Mouse (Mus musculus) forebrain, embryonic 12.5 days (tissue): Measurements from ENCODE around the gene Nos1ap. TPM values are rescaled to one million over a fixed set of nuclear protein-coding genes. Genes with fewer than 3 reads are reported as not detected.

Source experiments
- ATAC-seq: fragments of 200-750 bp; cut with Nextera tagmentation; 2 replicates; pipeline ENCODE4 v1.8.0; 2017; ENCODE audit warnings: moderate TSS enrichment; ENCODE audit not compliant: low FRiP score
- H3K27ac ChIP-seq: fragments of 300-500 bp; sonication (generic); 2 replicates; pipeline ENCODE4 v1.5.1; 2016; ENCODE audit warnings: mild to moderate bottlenecking
- H3K27me3 ChIP-seq: fragments of 300-500 bp; sonication (generic); 2 replicates; pipeline ENCODE4 v1.6.1; 2016; ENCODE audit warnings: mild to moderate bottlenecking
- H3K36me3 ChIP-seq: fragments of 300-500 bp; sonication (generic); replicated peaks from 2 replicates; pipeline ENCODE4 v1.6.1; 2016; ENCODE audit warnings: mild to moderate bottlenecking
- H3K4me1 ChIP-seq: fragments of 300-500 bp; sonication (generic); 2 replicates; pipeline ENCODE4 v1.6.1; 2016
- H3K4me2 ChIP-seq: fragments of 300-500 bp; sonication (generic); 2 replicates; pipeline ENCODE4 v1.6.1; 2016; ENCODE audit warnings: mild to moderate bottlenecking, moderate library complexity
- H3K4me3 ChIP-seq: fragments of 300-500 bp; sonication (generic); replicated peaks from 2 replicates; pipeline ENCODE4 v1.5.1; 2016; ENCODE audit warnings: mild to moderate bottlenecking
- H3K9ac ChIP-seq: fragments of 300-500 bp; sonication (generic); 2 replicates; pipeline ENCODE4 v1.6.1; 2016; ENCODE audit warnings: mild to moderate bottlenecking
- H3K9me3 ChIP-seq: fragments of 300-500 bp; sonication (generic); 2 replicates; pipeline ENCODE4 v1.6.1; 2016
- WGBS: fragments of 180-500 bp; shearing (Covaris S2); methylation state at CpG from one replicate; pipeline ENCODE4 v1.1.7; 2016; 5-methylcytosine and 5-hydroxymethylcytosine counted together
- polyA plus RNA-seq: library from polyadenylated mRNA; unstranded; fragments of >200 nt; fragmentation: Nextera tagmentation; extraction: Ambion mirVana; gene quantifications from 2 replicates; pipeline ENCODE4 v1.2.1, GENCODE M21; 2016

Nos1ap gene
- polyA plus RNA-seq, 1 experiment from 2014 or later, result 25.5 TPM

DNA sequence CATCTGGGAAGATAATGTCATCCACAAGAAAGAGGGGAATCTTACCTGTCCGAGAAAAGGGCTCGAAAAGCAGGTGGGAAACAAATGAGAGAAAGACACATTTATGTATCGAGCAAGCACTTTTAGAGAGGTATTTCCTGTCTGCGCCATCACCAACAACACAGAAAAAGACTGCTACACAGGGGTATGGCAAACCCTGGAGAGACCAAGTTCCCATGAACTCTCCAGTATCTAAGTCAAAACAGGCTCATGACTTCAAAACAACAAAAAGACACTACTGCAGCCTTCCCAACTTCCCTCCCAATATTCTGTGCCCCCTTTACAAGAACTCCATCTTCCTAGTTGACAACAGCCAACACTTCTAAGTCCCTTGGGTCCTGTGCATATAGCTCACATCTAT is 283.4 kb downstream of the Nos1ap start, which contains the start of gene Gm7694:
Gene Gm7694, minus strand, starts transcription at position 101 of the 400 bp plus-strand sequence.
- no peak within 1 kb of the TSS for H3K4me2 ChIP-seq
- 0 out of 2 replicates have a peak, but pooled peaks cover 3% of the 10 kb centered on the region for H3K36me3 ChIP-seq
- H3K4me3 ChIP-seq, result no peak within 1 kb of the TSS
- WGBS, result 94% methylated on average over 4 of the region's 4 CpGs
- no peaks in the 10 kb centered on the region for H3K9me3 ChIP-seq
- peaks cover 5% of the 10 kb centered on the region; the same call in 1 of the 2 replicates for H3K4me1 ChIP-seq
- no peak within 1 kb of the TSS for H3K9ac ChIP-seq
- no peaks in the 10 kb centered on the region for H3K27me3 ChIP-seq
- H3K27ac ChIP-seq, result no peak within 1 kb of the TSS
- no peak for ATAC-seq

- WGBS, result 97% methylated on average over 10 of the region's 10 CpGs
- H3K27me3 ChIP-seq, result no peaks in the 10 kb centered on the region
- no peak overlapping the region for H3K27ac ChIP-seq
- H3K4me3 ChIP-seq, result no peak overlapping the region
- H3K9ac ChIP-seq, result no peak overlapping the region
- peaks cover 5% of the 10 kb centered on the region; the same call in 1 of the 2 replicates for H3K4me1 ChIP-seq
- no peaks in the 10 kb centered on the region for H3K9me3 ChIP-seq
- H3K36me3 ChIP-seq, result 0 out of 2 replicates have a peak, but pooled peaks cover 12% of the 10 kb centered on the region
- H3K4me2 ChIP-seq, result no peak overlapping the region
- ATAC-seq, result no peak
Measured at GRCm38 (mm10) chr1:170305002-170305401, 284.7 kb downstream of the Nos1ap start.

DNA sequence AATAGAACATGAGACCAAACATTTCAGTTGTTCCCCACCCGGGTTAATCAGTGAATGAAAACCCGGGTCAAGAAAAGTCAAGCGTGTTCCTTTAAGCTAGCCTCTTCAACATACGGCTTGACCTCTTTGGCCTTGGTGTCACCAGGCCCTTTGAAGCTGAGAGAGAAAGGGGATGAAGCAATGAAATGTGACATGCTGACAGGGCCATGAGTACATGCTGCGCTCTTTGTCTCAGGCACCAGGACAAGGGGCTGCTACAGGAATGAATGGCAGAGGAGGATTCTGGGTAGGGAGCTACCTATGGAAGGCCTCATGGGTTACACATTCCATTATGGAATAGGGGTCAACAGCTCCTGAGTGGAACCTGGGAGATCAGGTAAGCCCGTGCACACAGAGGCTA is 286.6 kb downstream of the Nos1ap start:
- H3K4me1 ChIP-seq, result peaks cover 5% of the 10 kb centered on the region; the same call in 1 of the 2 replicates
- no peaks in the 10 kb centered on the region for H3K9me3 ChIP-seq
- H3K4me2 ChIP-seq, result no peak overlapping the region
- H3K27ac ChIP-seq, result no peak overlapping the region
- no peaks in the 10 kb centered on the region for H3K27me3 ChIP-seq
- 0 out of 2 replicates have a peak, but pooled peaks cover 12% of the 10 kb centered on the region for H3K36me3 ChIP-seq
- WGBS, result 69% methylated on average over 6 of the region's 6 CpGs
- no peak overlapping the region for H3K9ac ChIP-seq
- H3K4me3 ChIP-seq, result no peak overlapping the region
- no peak for ATAC-seq

DNA sequence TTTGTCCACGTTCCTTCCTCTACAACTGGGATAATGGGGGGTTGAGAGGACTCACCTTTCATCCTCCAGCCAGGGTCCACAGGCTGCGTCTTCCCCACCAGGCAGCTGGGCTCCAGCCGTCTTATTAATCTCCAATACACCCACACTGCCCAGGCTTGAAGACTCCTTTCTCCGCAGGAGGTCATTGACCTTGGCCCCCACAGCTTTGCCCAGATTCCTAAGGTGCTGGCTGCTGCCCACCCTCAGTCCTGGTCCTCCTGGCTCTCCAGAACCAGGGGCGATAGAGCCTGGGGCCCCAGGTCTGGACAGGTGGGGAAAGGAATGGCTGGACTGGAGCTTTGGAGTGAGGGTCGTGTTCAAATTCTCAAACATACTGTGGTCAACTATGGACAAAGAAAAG is 287.2 kb downstream of the Nos1ap start:
- Histone ChIP-seq H3K4me3 (no peak overlapping the region), H3K4me1 (peaks cover 5% of the 10 kb centered on the region; the same call in 1 of the 2 replicates), H3K27ac (no peak overlapping the region), H3K4me2 (no peak overlapping the region), H3K9ac (no peak overlapping the region), H3K9me3 (no peaks in the 10 kb centered on the region), H3K36me3 (0 out of 2 replicates have a peak, but pooled peaks cover 12% of the 10 kb centered on the region), H3K27me3 (no peaks in the 10 kb centered on the region)
- WGBS, result 82% methylated on average over 6 of the region's 6 CpGs
- no peak for ATAC-seq

DNA sequence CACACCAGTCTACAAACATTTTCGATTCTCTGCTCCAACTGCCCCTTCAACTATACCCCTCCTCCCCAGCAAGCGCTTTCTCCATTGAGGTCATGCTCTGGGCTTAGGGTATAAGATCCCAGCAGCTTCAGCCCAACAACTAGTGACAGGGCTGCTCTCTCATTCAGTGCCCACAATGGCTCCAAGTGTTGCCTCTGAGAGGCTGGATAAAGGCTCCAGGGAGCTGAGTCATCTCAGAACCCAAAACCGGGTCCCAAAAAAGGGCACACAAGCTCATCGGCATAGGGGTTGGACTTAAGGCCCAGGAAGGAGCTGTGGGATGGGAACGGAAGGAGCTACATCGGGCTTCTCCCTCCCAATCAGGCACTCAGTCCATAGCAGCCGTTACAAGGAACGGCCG is 288.0 kb downstream of the Nos1ap start:
- Histone ChIP-seq H3K4me2 (no peak overlapping the region), H3K27me3 (no peaks in the 10 kb centered on the region), H3K9ac (no peak overlapping the region), H3K4me3 (no peak overlapping the region), H3K27ac (no peak overlapping the region), H3K36me3 (0 out of 2 replicates have a peak, but pooled peaks cover 12% of the 10 kb centered on the region), H3K9me3 (no peaks in the 10 kb centered on the region), H3K4me1 (peaks cover 5% of the 10 kb centered on the region; the same call in 1 of the 2 replicates)
- WGBS, result 97% methylated on average over 9 of the region's 9 CpGs
- no peak for ATAC-seq

DNA sequence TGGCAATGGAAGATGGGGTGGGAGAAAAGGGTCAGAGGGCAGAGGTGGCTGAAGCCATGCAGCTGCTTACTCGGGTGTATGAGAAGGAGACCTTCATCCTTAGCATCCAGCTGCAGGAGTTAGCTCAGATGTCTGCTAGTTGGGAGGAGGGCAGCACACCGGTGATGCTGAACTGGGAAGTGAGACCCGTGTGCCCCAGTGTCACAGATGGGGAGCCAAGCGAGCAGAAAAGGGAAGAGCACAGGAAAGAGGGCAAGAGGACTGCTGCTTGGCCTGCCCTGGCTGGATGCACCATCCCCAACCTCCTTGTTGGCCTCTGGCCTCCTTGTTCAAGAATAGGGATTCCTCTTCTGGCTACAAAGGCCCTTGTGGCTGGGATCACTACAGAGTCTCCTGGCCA is 290.2 kb downstream of the Nos1ap start:
- ATAC-seq, result no peak
- Histone ChIP-seq H3K27ac (no peak overlapping the region), H3K9me3 (no peaks in the 10 kb centered on the region), H3K4me2 (no peak overlapping the region), H3K4me1 (peaks cover 11% of the 10 kb centered on the region; the same call in 1 of the 2 replicates), H3K27me3 (no peaks in the 10 kb centered on the region), H3K36me3 (0 out of 2 replicates have a peak, but pooled peaks cover 9% of the 10 kb centered on the region), H3K4me3 (no peak overlapping the region), H3K9ac (no peak overlapping the region)
- 83% methylated on average over 4 of the region's 4 CpGs for WGBS

DNA sequence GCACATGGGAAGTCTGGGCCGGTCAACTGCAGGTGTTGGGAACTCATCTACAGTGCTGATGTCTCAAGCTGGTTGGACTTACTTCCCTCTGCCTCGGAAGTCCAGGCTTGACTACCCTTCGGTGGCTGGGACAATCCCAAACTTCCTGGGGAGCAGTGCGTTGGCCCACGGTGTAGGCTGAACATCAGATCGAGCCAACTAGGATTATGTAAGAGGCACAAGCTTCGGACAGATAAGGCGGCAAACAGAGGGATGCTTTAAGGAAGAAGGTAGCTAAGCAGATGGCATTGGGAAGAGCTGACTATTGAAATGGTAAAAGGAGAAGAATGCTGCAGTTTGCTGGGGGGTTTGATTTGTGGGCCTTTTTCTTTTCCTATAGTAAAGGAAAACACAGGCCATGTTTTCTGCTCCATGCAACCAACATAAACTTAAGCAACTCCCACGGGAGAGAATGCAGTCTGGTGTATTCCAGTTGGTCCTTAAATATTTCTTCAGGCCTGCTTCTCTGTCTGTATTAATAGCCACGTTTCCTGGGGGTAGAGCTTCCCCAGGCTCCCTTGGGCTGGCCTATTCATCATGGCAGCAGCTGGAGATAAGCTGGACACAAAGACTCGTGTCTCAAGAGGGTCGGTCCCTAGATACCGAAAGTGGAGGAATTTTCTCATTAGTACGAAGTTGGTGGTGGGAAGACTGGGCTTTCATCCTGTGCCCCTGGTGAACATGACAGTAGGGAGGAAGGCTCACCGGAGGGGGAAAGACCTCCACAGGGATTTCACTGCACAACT is 294.7 kb downstream of the Nos1ap start:
- Histone ChIP-seq H3K9ac (no peak overlapping the region), H3K4me3 (no peak overlapping the region), H3K9me3 (no peaks in the 10 kb centered on the region), H3K36me3 (no peaks in the 10 kb centered on the region), H3K27ac (no peak overlapping the region), H3K27me3 (no peaks in the 10 kb centered on the region), H3K4me1 (peaks cover 6% of the 10 kb centered on the region; the same call in 1 of the 2 replicates), H3K4me2 (no peak overlapping the region)
- ATAC-seq, result no peak
- 70% methylated on average over 15 of the region's 15 CpGs for WGBS

GRCm38 (mm10) chr1:170293257-170293656 is 296.4 kb downstream of the Nos1ap start:
- ATAC-seq, result no peak
- H3K4me2 ChIP-seq, result no peak overlapping the region
- H3K9me3 ChIP-seq, result no peaks in the 10 kb centered on the region
- 73% methylated on average over 5 of the region's 5 CpGs for WGBS
- no peak overlapping the region for H3K4me3 ChIP-seq
- no peak overlapping the region for H3K9ac ChIP-seq
- H3K4me1 ChIP-seq, result peaks cover 6% of the 10 kb centered on the region; the same call in 1 of the 2 replicates
- H3K36me3 ChIP-seq, result no peaks in the 10 kb centered on the region
- no peaks in the 10 kb centered on the region for H3K27me3 ChIP-seq
- no peak overlapping the region for H3K27ac ChIP-seq

- Histone ChIP-seq H3K4me3 (no peak overlapping the region), H3K36me3 (no peaks in the 10 kb centered on the region), H3K9me3 (no peaks in the 10 kb centered on the region), H3K27me3 (no peaks in the 10 kb centered on the region), H3K4me1 (peaks cover 6% of the 10 kb centered on the region; the same call in 1 of the 2 replicates), H3K9ac (no peak overlapping the region), H3K27ac (no peak overlapping the region), H3K4me2 (no peak overlapping the region)
- WGBS, result 43% methylated on average over 9 of the region's 9 CpGs
- ATAC-seq, result peak; percentile 68
Measured at GRCm38 (mm10) chr1:170292239-170292951, 297.3 kb downstream of the Nos1ap start.

- Histone ChIP-seq H3K36me3 (no peaks in the 10 kb centered on the region), H3K27me3 (no peaks in the 10 kb centered on the region), H3K9me3 (no peaks in the 10 kb centered on the region), H3K4me1 (no peaks in the 10 kb centered on the region), H3K27ac (no peak overlapping the region), H3K4me3 (no peak overlapping the region), H3K9ac (no peak overlapping the region), H3K4me2 (no peak overlapping the region)
- WGBS, result 77% methylated on average over 4 of the region's 4 CpGs
- ATAC-seq, result no peak
Measured at GRCm38 (mm10) chr1:170282415-170283129, 307.1 kb downstream of the Nos1ap start.

GRCm38 (mm10) chr1:170277016-170277415 is 312.6 kb downstream of the Nos1ap start, which contains the start of gene Sh2d1b1:
Gene Sh2d1b1, plus strand, starts transcription at chr1:170277320.
- no peak for ATAC-seq
- H3K27me3 ChIP-seq, result no peaks in the 10 kb centered on the region
- H3K9me3 ChIP-seq, result peaks cover 4% of the 10 kb centered on the region; the same call in 1 of the 2 replicates
- no peak within 1 kb of the TSS for H3K27ac ChIP-seq
- no peak within 1 kb of the TSS for H3K4me3 ChIP-seq
- no peaks in the 10 kb centered on the region for H3K4me1 ChIP-seq
- no peaks in the 10 kb centered on the region for H3K36me3 ChIP-seq
- no peak within 1 kb of the TSS for H3K4me2 ChIP-seq
- no peak within 1 kb of the TSS for H3K9ac ChIP-seq
- WGBS, result 99% methylated on average over 3 of the region's 3 CpGs

DNA sequence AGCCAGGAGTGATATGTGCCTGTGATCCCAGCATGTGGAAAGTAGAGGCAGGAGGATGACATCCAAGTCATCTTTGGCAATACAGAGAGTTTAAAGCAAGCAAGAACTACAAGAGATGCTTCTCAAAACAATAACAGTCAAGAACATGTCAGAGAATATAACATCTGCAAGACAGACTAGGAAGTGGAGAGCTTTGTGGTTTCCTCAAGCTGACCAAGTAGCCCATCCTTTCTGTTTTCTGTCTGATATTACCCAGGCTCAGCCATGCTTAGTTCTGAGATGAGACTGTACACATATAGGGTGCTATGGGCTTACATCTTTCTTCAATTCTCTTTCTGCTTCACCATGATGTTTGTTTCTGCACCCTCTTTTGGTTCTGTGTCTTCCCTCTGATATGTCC is 316.4 kb downstream of the Nos1ap start:
- H3K27me3 ChIP-seq, result no peaks in the 10 kb centered on the region
- H3K4me3 ChIP-seq, result no peak overlapping the region
- no peak overlapping the region for H3K9ac ChIP-seq
- H3K4me1 ChIP-seq, result no peaks in the 10 kb centered on the region
- H3K27ac ChIP-seq, result no peak overlapping the region
- peaks cover 4% of the 10 kb centered on the region; the same call in 1 of the 2 replicates for H3K9me3 ChIP-seq
- no peaks in the 10 kb centered on the region for H3K36me3 ChIP-seq
- no peak overlapping the region for H3K4me2 ChIP-seq
- no peak for ATAC-seq
